Mouse (Mus musculus) cerebellum, adult 11 months (tissue): ENCODE measurements around the gene Cript.
"Not testable (repeated sequence)": the region's sequence is repeated elsewhere in the genome, so short reads cannot be mapped to it uniquely, and the experiment has no call there.

ENCODE experiments used
- DNase-seq: peaks from one replicate; pipeline ENCODE4 v3.0.0; 2022

The Cript gene

GRCm38 (mm10) chr17:87050469-87051175 is 25.3 kb downstream of the Cript start:
- no peak for DNase-seq

- DNase-seq: no peak
Measured at GRCm38 (mm10) chr17:87051652-87052051, 26.3 kb downstream of the Cript start.

GRCm38 (mm10) chr17:87052432-87052831 is 27.1 kb downstream of the Cript start:
- DNase-seq: no peak

GRCm38 (mm10) chr17:87053921-87054320 is 28.6 kb downstream of the Cript start:
- no peak for DNase-seq

GRCm38 (mm10) chr17:87055051-87055459 is 29.7 kb downstream of the Cript start:
- no peak for DNase-seq

- DNase-seq: no peak
Measured at GRCm38 (mm10) chr17:87055663-87056062, 30.3 kb downstream of the Cript start.

- DNase-seq: no peak
Measured at GRCm38 (mm10) chr17:87056761-87057160, 31.4 kb downstream of the Cript start.

- DNase-seq: no peak
Measured at GRCm38 (mm10) chr17:87057486-87058266, 32.3 kb downstream of the Cript start.

GRCm38 (mm10) chr17:87062639-87063038 is 37.3 kb downstream of the Cript start:
- DNase-seq: peak; percentile 16

GRCm38 (mm10) chr17:87063461-87063860 is 38.1 kb downstream of the Cript start:
- DNase-seq: no peak

- DNase-seq: no peak
Measured at GRCm38 (mm10) chr17:87063969-87064368, 38.6 kb downstream of the Cript start.

GRCm38 (mm10) chr17:87068997-87069396 is 43.6 kb downstream of the Cript start:
- no peak for DNase-seq

GRCm38 (mm10) chr17:87072183-87072582 is 46.8 kb downstream of the Cript start:
- not testable (repeated sequence) for DNase-seq

- DNase-seq: no peak
Measured at GRCm38 (mm10) chr17:87072766-87073440, 47.6 kb downstream of the Cript start.

GRCm38 (mm10) chr17:87073470-87073869 is 48.1 kb downstream of the Cript start:
- DNase-seq: no peak

- not testable (repeated sequence) for DNase-seq
Measured at GRCm38 (mm10) chr17:87078217-87078616, 52.9 kb downstream of the Cript start.

GRCm38 (mm10) chr17:87080724-87081123 is 55.4 kb downstream of the Cript start:
- DNase-seq: no peak

- no peak for DNase-seq
Measured at GRCm38 (mm10) chr17:87082547-87082946, 57.2 kb downstream of the Cript start.

GRCm38 (mm10) chr17:87083671-87084070 is 58.3 kb downstream of the Cript start:
- DNase-seq: no peak
